Mouse (Mus musculus) G1E (cell line): ENCODE data around the gene Clcn3.

Experiments used
- CTCF ChIP-seq: IDR thresholded peaks from 2 replicates; pipeline ENCODE4 v1.5.1; 2012; ENCODE audit warnings: low read depth, low read length, inconsistent platforms, mixed read lengths
- GATA1 ChIP-seq: IDR thresholded peaks from 2 replicates; pipeline ENCODE4 v1.6.1; 2012; ENCODE audit warnings: borderline replicate concordance, low read length, inconsistent platforms, mixed read lengths
- TAL1 ChIP-seq: conservative IDR thresholded peaks from 2 replicates; pipeline ENCODE4 v1.6.1; 2012; ENCODE audit warnings: low read depth, low read length, inconsistent platforms, mixed read lengths

- TF ChIP-seq TAL1 = no peak
- no peak for TF ChIP-seq CTCF
- no peak for TF ChIP-seq GATA1
Measured at GRCm38 (mm10) chr8:60890520-60890874, 92.6 kb downstream of the Clcn3 start.
